ENCODE assay signal across 23 mouse cellular contexts in the genomic region with DNA sequence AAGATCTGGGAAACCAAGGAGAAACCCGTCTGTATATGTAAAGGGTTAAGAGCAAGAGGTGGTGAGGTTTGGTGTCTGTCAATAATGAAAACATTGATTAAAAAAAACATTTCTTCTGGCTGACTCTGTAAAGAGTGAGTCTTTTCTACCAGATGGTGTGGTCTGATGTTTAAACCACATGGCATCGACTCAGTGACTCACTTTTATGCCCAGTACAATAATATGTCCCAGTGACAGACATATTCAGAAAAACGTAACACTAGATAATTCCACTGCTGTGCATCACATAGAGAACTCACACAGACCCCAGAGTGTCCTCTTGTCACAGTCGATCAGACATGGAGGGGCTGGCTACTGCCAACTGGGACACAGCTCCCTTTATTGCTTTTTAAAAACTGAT.
DNase-seq lines count a peak whose midpoint lies in the region; ATAC-seq and TF ChIP-seq lines count a peak whose summit lies in the region.
"Had no signal": no experiment of that assay in that cellular context is flagged by ENCODE, and none has a peak within 500 bp of the region (broad histone marks: within the 10 kb centered on the region; RNA-seq: fewer than 3 reads in every experiment).

No protein-coding gene starts in this region.

- ATAC-seq in liver, embryonic 12.5 days: no peak
- no peak for ATAC-seq in liver, embryonic 14.5 days (ENCODE audit: insufficient read depth)
- ATAC-seq: CD4-positive, CD25-positive, alpha-beta regulatory T cell, adult 4 months; forebrain, embryonic 13.5 days; forebrain, embryonic 15.5 days; forebrain, postnatal 0 days had no signal

- H3K79me2 ChIP-seq in MEL (ENCODE audit: control insufficient read depth, insufficient read depth, low read length, poor library complexity): peaks cover 7% of the 10 kb centered on the region; the same call in 1 of the 2 replicates

- H3K4me1 ChIP-seq in liver, embryonic 12.5 days: peaks cover 66% of the 10 kb centered on the region
- H3K4me1 ChIP-seq in MEL (ENCODE audit: control insufficient read depth in 1 of 2, insufficient read depth in 2 of 2, low read length in 2 of 2): peaks cover 24 to 39% of the 10 kb centered on the region in 2 experiments
- H3K4me1 ChIP-seq in liver, embryonic 14.5 days (replicated peaks; ENCODE audit: control insufficient read depth in 2 of 2, insufficient read depth in 2 of 2, low read length in 1 of 2): peaks cover 28 to 48% of the 10 kb centered on the region in 2 experiments

- TF ChIP-seq RAD21 in MEL (IDR thresholded peaks at IDR 0.05; ENCODE audit: low read depth, low read length): no peak

- 0 out of 4 replicates have a peak, but pooled peaks of 1 of the 2 experiments have one; percentile 13 for TF ChIP-seq EP300 in MEL (IDR thresholded peaks at IDR 0.05; ENCODE audit: low read depth in 1 of 2, low read length in 2 of 2)
- no peak for TF ChIP-seq EP300 in liver, embryonic 14.5 days (IDR thresholded peaks at IDR 0.05; ENCODE audit: low read depth)

- no peak overlapping the region for H3K4me3 ChIP-seq in liver, embryonic 12.5 days
- no peak overlapping the region for H3K4me3 ChIP-seq in MEL (ENCODE audit: control insufficient read depth in 1 of 2, insufficient read depth in 1 of 2, low read depth in 2 of 2, low read length in 2 of 2)
- H3K4me3 ChIP-seq in liver, embryonic 14.5 days (ENCODE audit: insufficient read depth in 1 of 2, low read depth in 2 of 2, low read length in 2 of 2): no peak overlapping the region
- H3K4me3 ChIP-seq: embryonic facial prominence, embryonic 10.5 days; embryonic facial prominence, embryonic 12.5 days; forebrain, embryonic 13.5 days; forebrain, embryonic 15.5 days had no signal

- H3K27me3 ChIP-seq in liver, embryonic 12.5 days (replicated peaks): 0 out of 2 replicates have a peak, but pooled peaks cover 5% of the 10 kb centered on the region
- H3K27me3 ChIP-seq in MEL (ENCODE audit: control insufficient read depth in 1 of 2, insufficient read depth in 2 of 2, low read length in 2 of 2): no peaks in the 10 kb centered on the region
- no peaks in the 10 kb centered on the region for H3K27me3 ChIP-seq in liver, embryonic 14.5 days (ENCODE audit: control insufficient read depth, insufficient read depth, low read length)
- H3K27me3 ChIP-seq: CH12.LX; embryonic facial prominence, embryonic 12.5 days; forebrain, embryonic 13.5 days; forebrain, embryonic 15.5 days had no signal

- H3K9me3 ChIP-seq in liver, embryonic 12.5 days (replicated peaks): no peaks in the 10 kb centered on the region
- no peaks in the 10 kb centered on the region for H3K9me3 ChIP-seq in MEL (replicated peaks; ENCODE audit: insufficient read depth, low read length)
- no peaks in the 10 kb centered on the region for H3K9me3 ChIP-seq in liver, embryonic 14.5 days (ENCODE audit: control insufficient read depth, low read length)
- H3K9me3 ChIP-seq: embryonic facial prominence, embryonic 10.5 days; embryonic facial prominence, embryonic 12.5 days; forebrain, embryonic 13.5 days; forebrain, embryonic 15.5 days; G1E had no signal

- DNase-seq in liver (no peak), MEL (ENCODE audit: low read depth, low spot score) (peak; percentile 51)
- no peak for DNase-seq in liver, embryonic 14.5 days (ENCODE audit: low read depth in 3 of 3, low spot score in 3 of 3)
- no peak for DNase-seq in thymus, postnatal 14 days
- no peak for DNase-seq in cerebellum, adult 9-11 months
- no peak for DNase-seq in adrenal gland, adult 8-10 months
- DNase-seq: adrenal gland, adult 2 months; adrenal gland, postnatal 14 days; adrenal gland, postnatal 36 days; B cell, adult 2 months; cerebellum, adult 11-12 months; cerebellum, adult 2 months; cerebellum, adult 9-10 months; cerebellum, postnatal 25 days; forebrain, postnatal 0 days had no signal

- H3K27ac ChIP-seq in liver, embryonic 12.5 days: peak overlapping the region; percentile 94
- H3K27ac ChIP-seq in MEL (ENCODE audit: control insufficient read depth, low read depth, low read length): peak overlapping the region; percentile 99
- H3K27ac ChIP-seq in liver, embryonic 14.5 days: peak overlapping the region; percentile 90
- H3K27ac ChIP-seq: embryonic facial prominence, embryonic 10.5 days; embryonic facial prominence, embryonic 12.5 days; forebrain, embryonic 13.5 days; forebrain, embryonic 15.5 days had no signal

- H3K36me3 ChIP-seq in liver, embryonic 12.5 days: no peaks in the 10 kb centered on the region
- peaks cover 0 to 44% of the 10 kb centered on the region in 2 experiments; a peak in 2 of 4 replicates for H3K36me3 ChIP-seq in MEL (ENCODE audit: control insufficient read depth in 1 of 2, insufficient read depth in 2 of 2, low read length in 2 of 2)
- H3K36me3 ChIP-seq in liver, embryonic 14.5 days (replicated peaks; ENCODE audit: control insufficient read depth, insufficient read depth, low read depth): no peaks in the 10 kb centered on the region
- H3K36me3 ChIP-seq: embryonic facial prominence, embryonic 10.5 days; embryonic facial prominence, embryonic 12.5 days; forebrain, embryonic 15.5 days had no signal

- no peak for TF ChIP-seq POLR2A in MEL (IDR thresholded peaks at IDR 0.05; ENCODE audit: control insufficient read depth in 1 of 2, insufficient read depth in 1 of 2, low read depth in 1 of 2, low read length in 2 of 2, poor library complexity in 1 of 2)

- H3K4me2 ChIP-seq in liver, embryonic 12.5 days: no peak overlapping the region
- H3K4me2 ChIP-seq in liver, embryonic 14.5 days (ENCODE audit: low read depth): no peak overlapping the region
- H3K4me2 ChIP-seq: embryonic facial prominence, embryonic 12.5 days; forebrain, embryonic 13.5 days; forebrain, embryonic 15.5 days had no signal

- H3K9ac ChIP-seq in liver, embryonic 12.5 days: 0 out of 2 replicates have a peak overlapping the region, but pooled peaks have one; percentile 57
- H3K9ac ChIP-seq in MEL (ENCODE audit: control insufficient read depth, low read depth, low read length, poor library complexity, severe bottlenecking): peak overlapping the region; percentile 72
- no peak overlapping the region for H3K9ac ChIP-seq in liver, embryonic 14.5 days (replicated peaks)
- H3K9ac ChIP-seq: embryonic facial prominence, embryonic 12.5 days; forebrain, embryonic 13.5 days; forebrain, embryonic 15.5 days; forebrain, postnatal 0 days had no signal

- no peak for TF ChIP-seq CTCF in MEL (IDR thresholded peaks at IDR 0.05 in 2 of 3, conservative IDR thresholded peaks at IDR 0.05 in 1 of 3; ENCODE audit: control insufficient read depth in 1 of 3, insufficient read depth in 1 of 3, low read depth in 2 of 3, low read length in 3 of 3, poor library complexity in 1 of 3, severe bottlenecking in 1 of 3)
- TF ChIP-seq CTCF in liver, embryonic 14.5 days (IDR thresholded peaks at IDR 0.05; ENCODE audit: low read depth): no peak

- WGBS in liver, embryonic 12.5 days (ENCODE audit: insufficient replicate concordance): 68% methylated on average over 4 of the region's 4 CpGs
- 62% methylated on average over 4 of the region's 4 CpGs for WGBS in liver, embryonic 14.5 days (ENCODE audit: insufficient replicate concordance)

TF ChIP-seq in MEL, 35 proteins besides CTCF, POLR2A, EP300 and RAD21:
- peak; percentile 16; the same call in 1 of the 2 replicates for TF ChIP-seq MAX (IDR thresholded peaks at IDR 0.05; ENCODE audit: low read length)
- no peak for TF ChIP-seq MYC (IDR thresholded peaks at IDR 0.05; ENCODE audit: low read depth, low read length)
- TF ChIP-seq TCF12 (IDR thresholded peaks at IDR 0.05; ENCODE audit: low read depth, low read length): no peak
- TF ChIP-seq TAL1 (IDR thresholded peaks at IDR 0.05; ENCODE audit: low read length): peak; percentile 59
- TF ChIP-seq USF2 (IDR thresholded peaks at IDR 0.05; ENCODE audit: borderline replicate concordance in 1 of 2, insufficient read depth in 1 of 2, low read depth in 1 of 2, low read length in 2 of 2): no peak
- TF ChIP-seq USF1 (IDR thresholded peaks at IDR 0.05; ENCODE audit: low read depth, low read length): no peak
- no peak for TF ChIP-seq GATA1 (IDR thresholded peaks at IDR 0.05; ENCODE audit: low read depth, low read length)
- TF ChIP-seq KAT2A (conservative IDR thresholded peaks at IDR 0.05; ENCODE audit: low read depth, low read length): no peak
- peak; percentile 53; the same call in 1 of the 2 replicates for TF ChIP-seq ETS1 (IDR thresholded peaks at IDR 0.05; ENCODE audit: low read depth, low read length)
- TF ChIP-seq MAFK (IDR thresholded peaks at IDR 0.05; ENCODE audit: borderline replicate concordance, low read depth, low read length): no peak
TF ChIP-seq in MEL: peak in this region for 3.
